Mouse (Mus musculus) heart, embryonic 16.5 days (tissue): Measurements from ENCODE around the gene Apon. TPM values are rescaled to one million over a fixed set of nuclear protein-coding genes. Genes with fewer than 3 reads are reported as not detected.
"Not testable (repeated sequence)": the region's sequence is repeated elsewhere in the genome, so short reads cannot be mapped to it uniquely, and the experiment has no call there.

ENCODE experiments used
- ATAC-seq: fragments of 200-750 bp; cut with Nextera tagmentation; replicated peaks from 2 replicates; pipeline ENCODE4 v1.8.0; 2017; ENCODE audit warnings: moderate number of reproducible peaks; ENCODE audit not compliant: insufficient read depth, low FRiP score; ENCODE audit errors: extremely low read depth
- H3K27ac ChIP-seq: fragments of 300-500 bp; sonication (generic); 2 replicates; pipeline ENCODE4 v1.5.1; 2014; ENCODE audit warnings: mild to moderate bottlenecking, low read length, control low read depth, moderate library complexity
- H3K27me3 ChIP-seq: fragments of 300-500 bp; sonication (generic); 2 replicates; pipeline ENCODE4 v1.6.1; 2014; ENCODE audit warnings: low read length, mixed read lengths; ENCODE audit not compliant: control insufficient read depth, insufficient read depth
- H3K36me3 ChIP-seq: fragments of 300-500 bp; sonication (generic); 2 replicates; pipeline ENCODE4 v1.6.1; 2014; ENCODE audit not compliant: control insufficient read depth, insufficient read depth
- H3K4me1 ChIP-seq: fragments of 300-500 bp; sonication (generic); 2 replicates; pipeline ENCODE4 v1.6.1; 2014; ENCODE audit warnings: low read length, mixed read lengths; ENCODE audit not compliant: control insufficient read depth, insufficient read depth
- H3K4me2 ChIP-seq: fragments of 300-500 bp; sonication (generic); 2 replicates; pipeline ENCODE4 v1.6.1; 2014; ENCODE audit warnings: low read depth, mild to moderate bottlenecking, control low read depth, low read length
- H3K4me3 ChIP-seq: fragments of 300-500 bp; sonication (generic); 2 replicates; pipeline ENCODE4 v1.5.1; 2014; ENCODE audit warnings: mild to moderate bottlenecking, control low read depth, low read length
- H3K9ac ChIP-seq: fragments of 300-500 bp; sonication (generic); 2 replicates; pipeline ENCODE4 v1.6.1; 2014; ENCODE audit warnings: low read length, control low read depth
- H3K9me3 ChIP-seq: fragments of 300-500 bp; sonication (generic); replicated peaks from 2 replicates; pipeline ENCODE4 v1.6.1; 2016; ENCODE audit warnings: low read length; ENCODE audit not compliant: control insufficient read depth
- WGBS: fragments of 180-500 bp; shearing (Covaris S2); extraction: QIAGEN DNeasy Blood & Tissue Kit; methylation state at CpG from one replicate; pipeline ENCODE4 v1.1.7; 2014; 5-methylcytosine and 5-hydroxymethylcytosine counted together
- polyA plus RNA-seq: library from polyadenylated mRNA; unstranded; fragments of >200 nt; fragmentation: Nextera tagmentation; extraction: Ambion mirVana; gene quantifications from 2 replicates; pipeline ENCODE4 v1.2.1, GENCODE M21; 2015

The Apon gene
- polyA plus RNA-seq, 1 experiment from 2014 or later: not detected

DNA sequence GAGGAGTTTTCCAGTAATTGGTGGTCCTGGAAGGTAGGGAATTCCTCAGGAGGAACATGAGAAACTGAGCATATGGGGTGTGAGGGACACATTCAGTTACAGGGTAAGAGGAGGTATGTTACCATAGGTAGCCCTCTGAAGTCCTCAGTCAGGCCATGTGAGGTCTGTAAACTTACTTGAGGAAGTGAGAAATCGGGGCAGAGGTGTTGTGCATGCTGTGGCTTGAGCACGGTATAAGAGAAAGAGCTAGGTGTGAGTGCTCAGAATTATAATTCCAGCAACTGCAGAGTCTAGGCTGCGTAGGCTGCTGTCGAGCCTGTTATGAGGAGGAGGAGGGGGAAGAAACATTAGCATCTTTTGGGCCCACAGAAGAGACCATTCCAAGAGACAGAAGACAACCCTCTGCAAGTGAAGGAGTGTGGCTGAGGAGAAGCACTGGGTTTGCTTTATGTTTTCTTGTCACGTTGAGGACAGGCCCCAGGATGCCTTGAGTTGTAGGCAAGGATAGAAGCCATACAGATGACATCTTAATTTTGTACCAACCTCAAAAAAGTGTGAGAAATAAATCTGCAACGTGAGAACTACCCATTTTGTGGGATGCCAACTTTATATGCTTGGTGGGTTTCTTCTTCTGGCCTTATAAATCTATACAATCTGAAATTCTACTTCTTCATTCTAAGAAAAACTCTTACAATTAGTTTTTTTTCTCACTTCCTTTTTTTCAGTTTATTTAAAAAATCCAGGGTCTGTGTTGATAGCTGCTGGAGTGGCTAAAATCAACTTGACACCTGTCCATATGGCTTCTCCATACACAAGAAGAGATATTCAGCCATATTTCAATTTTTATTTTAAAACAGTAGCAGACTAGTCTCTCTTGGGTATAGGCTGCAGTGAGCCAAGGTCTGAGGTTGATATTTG, 9.8 kb downstream of the Apon start:
- Histone ChIP-seq H3K4me3 (no peak overlapping the region), H3K9ac (no peak overlapping the region), H3K27ac (no peak overlapping the region), H3K27me3 (no peaks in the 10 kb centered on the region), H3K36me3 (no peaks in the 10 kb centered on the region), H3K4me2 (no peak overlapping the region), H3K9me3 (no peaks in the 10 kb centered on the region), H3K4me1 (no peaks in the 10 kb centered on the region)
- 74% methylated on average over 6 of the region's 6 CpGs for WGBS
- no peak for ATAC-seq

- Histone ChIP-seq H3K4me2 (no peak within 1 kb of the TSS), H3K27ac (no peak within 1 kb of the TSS), H3K4me3 (no peak within 1 kb of the TSS), H3K36me3 (no peaks in the 10 kb centered on the region), H3K4me1 (peaks cover 10% of the 10 kb centered on the region), H3K27me3 (no peaks in the 10 kb centered on the region), H3K9me3 (no peaks in the 10 kb centered on the region), H3K9ac (no peak within 1 kb of the TSS)
- ATAC-seq: no peak
- 64% methylated on average over 6 of the region's 6 CpGs for WGBS
Observed at GRCm38 (mm10) chr10:128268371-128268770, 14.5 kb downstream of the Apon start, which contains the start of gene Apof. Apof (plus strand) TSS chr10:128268671.

DNA sequence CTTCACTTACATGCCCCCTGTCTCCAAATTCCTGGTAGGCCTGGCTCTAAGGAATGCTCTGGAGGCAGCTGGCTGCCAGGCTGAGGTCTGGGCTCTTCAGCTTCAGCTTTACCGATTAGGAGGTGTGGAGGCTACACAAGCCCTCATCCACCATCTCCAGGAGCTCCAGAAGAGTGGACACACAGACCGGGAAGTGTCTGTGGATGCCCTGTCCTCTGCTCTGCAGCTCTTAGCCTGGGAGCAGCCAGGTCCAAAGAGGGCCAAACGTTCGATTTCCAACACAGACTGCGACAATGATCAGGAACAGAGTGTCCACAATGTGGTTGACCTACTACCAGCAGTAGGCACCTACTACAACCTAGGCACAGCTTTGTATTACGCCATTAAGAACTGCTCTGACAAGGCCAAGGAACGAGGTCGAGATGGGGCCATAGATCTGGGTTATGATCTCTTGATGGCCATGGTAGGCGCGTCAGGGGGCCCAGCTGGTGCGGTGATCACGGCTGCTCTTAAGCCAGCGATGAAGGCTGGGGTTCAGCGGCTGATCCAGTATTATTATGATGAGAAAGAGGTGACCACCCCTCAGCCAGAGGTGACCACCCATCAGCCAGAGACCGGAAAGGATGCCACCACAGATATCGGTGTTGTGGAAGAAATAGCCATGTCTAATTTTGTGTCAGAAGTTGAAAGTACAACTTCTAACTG, 15.5 kb downstream of the Apon start:
- H3K9ac ChIP-seq: peak overlapping the region; percentile 88
- ATAC-seq: no peak
- peak overlapping the region; percentile 80; the same call in 1 of the 2 replicates for H3K4me2 ChIP-seq
- no peak overlapping the region for H3K27ac ChIP-seq
- no peak overlapping the region for H3K4me3 ChIP-seq
- no peaks in the 10 kb centered on the region for H3K36me3 ChIP-seq
- H3K27me3 ChIP-seq: no peaks in the 10 kb centered on the region
- H3K4me1 ChIP-seq: peaks cover 14% of the 10 kb centered on the region
- 86% methylated on average over 16 of the region's 16 CpGs for WGBS
- H3K9me3 ChIP-seq: no peaks in the 10 kb centered on the region

GRCm38 (mm10) chr10:128270287-128270841, 16.5 kb downstream of the Apon start, which contains the start of gene Stat2:
Stat2 (plus strand) TSS chr10:128270559.
- no peaks in the 10 kb centered on the region for H3K9me3 ChIP-seq
- H3K4me3 ChIP-seq: peak within 1 kb of the TSS; percentile 91
- H3K27ac ChIP-seq: peak within 1 kb of the TSS; percentile 81
- peaks cover 14% of the 10 kb centered on the region for H3K4me1 ChIP-seq
- ATAC-seq: peak; percentile 99
- under 1% methylated on average over 43 of the region's 43 CpGs for WGBS
- H3K27me3 ChIP-seq: no peaks in the 10 kb centered on the region
- peak within 1 kb of the TSS; percentile 80 for H3K4me2 ChIP-seq
- no peaks in the 10 kb centered on the region for H3K36me3 ChIP-seq
- peak within 1 kb of the TSS; percentile 88 for H3K9ac ChIP-seq

DNA sequence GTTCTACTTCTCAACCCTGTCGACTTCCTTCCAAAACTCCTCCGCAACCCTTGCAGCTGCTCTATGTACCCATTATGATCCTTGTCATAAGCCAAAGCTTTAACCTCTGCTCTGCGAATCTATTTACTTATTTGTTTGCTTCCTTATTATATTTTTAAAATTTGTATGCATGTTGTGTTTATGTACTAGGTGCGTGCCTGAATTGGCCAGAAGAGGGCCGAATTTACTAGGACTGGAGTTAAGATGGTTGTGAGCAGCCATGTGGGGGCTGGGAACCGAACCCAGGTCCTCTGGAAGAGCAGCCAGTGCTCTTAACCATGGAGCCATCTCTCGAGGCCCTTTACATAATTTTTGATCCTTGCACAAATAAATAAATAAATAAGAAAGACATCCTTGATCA, 17.0 kb downstream of the Apon start:
- WGBS: 37% methylated on average over 7 of the region's 7 CpGs
- Histone ChIP-seq H3K36me3 (no peaks in the 10 kb centered on the region), H3K27me3 (no peaks in the 10 kb centered on the region), H3K9me3 (no peaks in the 10 kb centered on the region), H3K27ac (peak overlapping the region; percentile 81), H3K4me2 (peak overlapping the region; percentile 78), H3K9ac (peak overlapping the region; percentile 88), H3K4me1 (peaks cover 14% of the 10 kb centered on the region), H3K4me3 (peak overlapping the region; percentile 91)
- ATAC-seq: no peak

GRCm38 (mm10) chr10:128271883-128272282, 18.0 kb downstream of the Apon start:
- no peak overlapping the region for H3K4me3 ChIP-seq
- H3K4me1 ChIP-seq: peaks cover 14% of the 10 kb centered on the region
- no peak overlapping the region for H3K9ac ChIP-seq
- WGBS: 72% methylated on average over 2 of the region's 2 CpGs
- no peak overlapping the region for H3K4me2 ChIP-seq
- H3K27ac ChIP-seq: no peak overlapping the region
- H3K36me3 ChIP-seq: no peaks in the 10 kb centered on the region
- no peaks in the 10 kb centered on the region for H3K9me3 ChIP-seq
- no peak for ATAC-seq
- no peaks in the 10 kb centered on the region for H3K27me3 ChIP-seq

DNA sequence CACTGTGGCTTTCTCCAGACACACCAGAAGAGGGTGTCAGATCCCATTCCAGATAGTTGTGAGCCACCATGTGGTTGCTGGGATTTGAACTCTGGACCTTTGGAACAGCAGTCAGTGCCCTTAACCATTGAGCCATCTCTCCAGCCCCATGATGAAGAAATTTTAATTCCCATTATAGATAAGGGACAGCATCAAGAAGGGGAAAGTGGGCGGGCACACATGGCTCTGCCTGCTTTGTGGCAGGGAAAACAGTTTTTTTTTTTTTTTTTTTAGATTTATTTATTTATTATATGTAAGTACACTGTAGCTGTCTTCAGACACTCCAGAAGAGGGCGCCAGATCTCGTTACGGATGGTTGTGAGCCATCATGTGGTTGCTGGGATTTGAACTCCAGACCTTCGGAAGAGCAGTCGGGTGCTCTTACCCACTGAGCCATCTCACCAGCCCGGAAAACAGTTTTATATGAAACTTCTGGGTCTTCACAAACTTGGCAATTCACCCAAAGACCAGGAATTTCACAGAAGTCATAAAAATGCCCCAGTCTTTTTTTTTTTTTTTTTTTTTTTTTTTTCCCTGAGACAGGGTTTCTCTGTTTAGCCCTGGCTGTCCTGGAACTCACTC, 19.0 kb downstream of the Apon start:
- H3K4me3 ChIP-seq, H3K9ac ChIP-seq, H3K4me2 ChIP-seq, H3K27me3 ChIP-seq, H3K27ac ChIP-seq, H3K9me3 ChIP-seq, H3K36me3 ChIP-seq, ATAC-seq: not testable (repeated sequence)
- H3K4me1 ChIP-seq: peaks cover 14% of the 10 kb centered on the region
- 95% methylated on average over 4 of the region's 7 CpGs for WGBS

DNA sequence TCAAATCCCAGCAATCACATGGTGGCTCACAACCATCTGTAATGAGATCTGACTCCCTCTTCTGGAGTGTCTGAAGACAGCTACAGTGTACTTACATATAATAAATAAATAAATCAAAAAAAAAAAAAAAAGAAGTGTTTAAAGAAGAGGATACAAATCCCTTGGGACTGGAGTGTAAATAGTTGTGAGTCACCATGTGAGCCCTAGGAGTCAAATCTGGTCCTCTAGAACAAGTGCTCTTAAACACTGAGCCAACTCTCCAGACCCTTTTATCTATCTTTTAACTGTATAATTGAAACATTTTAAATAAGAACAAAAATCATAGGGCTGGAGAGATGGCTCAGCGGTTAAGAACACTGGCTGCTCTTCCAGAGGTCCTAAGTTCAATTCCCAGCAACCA, 21.5 kb downstream of the Apon start:
- not testable (repeated sequence) for H3K4me3 ChIP-seq, H3K27ac ChIP-seq, H3K9ac ChIP-seq, H3K27me3 ChIP-seq, ATAC-seq, H3K9me3 ChIP-seq, H3K4me2 ChIP-seq, H3K36me3 ChIP-seq
- H3K4me1 ChIP-seq: peaks cover 10% of the 10 kb centered on the region
- 100% methylated on average over 1 of the region's 1 CpGs for WGBS
